ENCODE assay signal across 8 mouse cellular contexts in the genomic region with DNA sequence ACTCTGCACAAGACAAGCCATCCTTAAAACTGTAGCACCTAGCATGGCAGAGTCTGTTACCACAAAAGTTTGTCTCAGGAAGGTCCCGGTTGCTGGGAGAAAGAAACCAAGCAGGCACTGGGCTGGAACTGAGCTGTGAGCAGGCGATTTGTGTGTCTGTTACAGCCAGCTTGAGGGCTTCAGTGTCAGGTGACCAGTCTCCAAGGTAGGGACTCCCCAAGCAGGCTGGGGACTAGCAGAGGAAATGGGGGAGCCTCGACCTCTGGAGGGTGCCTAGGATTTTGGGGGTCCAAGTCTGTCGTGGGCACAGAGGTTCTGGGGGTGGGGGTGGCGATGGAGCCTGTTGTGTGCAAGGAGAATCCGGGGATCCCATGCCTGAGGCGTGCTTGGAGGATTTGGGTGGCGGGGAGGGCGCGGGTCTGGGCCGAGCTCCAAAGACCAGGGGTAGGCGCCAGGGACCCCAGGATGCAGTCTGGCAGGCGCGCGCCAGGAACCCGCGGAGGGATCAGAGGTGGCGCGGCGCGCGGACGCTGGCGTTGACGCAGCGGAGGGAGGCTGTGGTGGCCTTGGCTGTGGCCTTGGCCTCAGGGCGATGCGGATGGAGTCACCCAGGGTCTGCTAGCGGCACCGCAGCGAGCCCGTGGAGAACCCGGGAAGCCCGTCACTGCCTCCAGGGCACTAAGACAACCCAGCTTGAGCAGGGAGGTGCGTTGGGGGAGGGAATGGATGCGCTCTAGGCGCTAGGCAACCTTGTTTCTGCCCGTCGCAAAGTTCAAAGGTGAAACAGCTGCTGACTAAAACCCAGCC. TPM values are rescaled to one million over a fixed set of nuclear protein-coding genes. Genes with fewer than 3 reads are reported as not detected.
DNase-seq lines count a peak whose midpoint lies in the region; ATAC-seq and TF ChIP-seq lines count a peak whose summit lies in the region.

A gene (plus strand): TSS at position 91 of the 807 bp plus-strand sequence.

- no peak within 1 kb of the TSS for H3K27ac ChIP-seq in hindbrain, embryonic 12.5 days
- H3K27ac ChIP-seq in midbrain, embryonic 10.5 days (replicated peaks): peak within 1 kb of the TSS; percentile 84
- no peak within 1 kb of the TSS for H3K27ac ChIP-seq in small intestine, adult 2 months (ENCODE audit: insufficient read depth, low read depth, low read length)

- peak; percentile 61 for ATAC-seq in hindbrain, embryonic 12.5 days (ENCODE audit: low FRiP score)
- ATAC-seq in erythroblast, adult 5-6 weeks (replicated peaks; ENCODE audit: low FRiP score, poor library complexity, severe bottlenecking): no peak

- DNase-seq in adrenal gland, adult 18-20 months (ENCODE audit: low spot score in 2 of 2): peak; percentile 54 to 66
- peak; percentile 73 to 75 for DNase-seq in cerebellum, postnatal 14 days
- DNase-seq in frontal cortex, postnatal 36 days (ENCODE audit: low spot score in 2 of 2): peak; percentile 40 to 50
- peak in 1 of 2 experiments; percentile 26 for DNase-seq in layer of hippocampus, postnatal 14 days (ENCODE audit: low spot score in 2 of 2)
- peak; percentile 71 for DNase-seq in midbrain, embryonic 10.5 days (ENCODE audit: low spot score)

- H3K36me3 ChIP-seq in hindbrain, embryonic 12.5 days: no peaks in the 10 kb centered on the region
- H3K36me3 ChIP-seq in midbrain, embryonic 10.5 days: no peaks in the 10 kb centered on the region
- H3K36me3 ChIP-seq in small intestine, adult 2 months (ENCODE audit: control insufficient read depth, insufficient read depth, low read length): no peaks in the 10 kb centered on the region

- peak within 1 kb of the TSS; percentile 83 for H3K4me2 ChIP-seq in hindbrain, embryonic 12.5 days (replicated peaks)

- H3K9ac ChIP-seq in hindbrain, embryonic 12.5 days: peak within 1 kb of the TSS; percentile 65

- no peak for TF ChIP-seq POLR2A in small intestine, adult 2 months (IDR thresholded peaks at IDR 0.05; ENCODE audit: low read depth, low read length)

- WGBS in hindbrain, embryonic 12.5 days: 3% methylated on average over 39 of the region's 39 CpGs
- 2% methylated on average over 39 of the region's 39 CpGs for WGBS in midbrain, embryonic 10.5 days
- 5% methylated on average over 39 of the region's 39 CpGs for WGBS in small intestine, adult 2 months

- TF ChIP-seq CTCF in small intestine, adult 2 months (IDR thresholded peaks at IDR 0.05; ENCODE audit: extremely low read depth, insufficient read length, insufficient replicate concordance, low read depth, low read length): no peak

- H3K27me3 ChIP-seq in hindbrain, embryonic 12.5 days: peaks cover 20% of the 10 kb centered on the region
- H3K27me3 ChIP-seq in midbrain, embryonic 10.5 days (ENCODE audit: low read depth, poor library complexity, severe bottlenecking): peaks cover 43% of the 10 kb centered on the region
- H3K27me3 ChIP-seq in small intestine, adult 2 months (ENCODE audit: control insufficient read depth, insufficient read depth, low read length): no peaks in the 10 kb centered on the region

- H3K4me1 ChIP-seq in hindbrain, embryonic 12.5 days: peaks cover 10% of the 10 kb centered on the region
- peaks cover 12% of the 10 kb centered on the region for H3K4me1 ChIP-seq in midbrain, embryonic 10.5 days
- H3K4me1 ChIP-seq in small intestine, adult 2 months (ENCODE audit: control insufficient read depth, insufficient read depth, insufficient read length, low read length): no peaks in the 10 kb centered on the region

- no peaks in the 10 kb centered on the region for H3K9me3 ChIP-seq in hindbrain, embryonic 12.5 days (replicated peaks)
- no peaks in the 10 kb centered on the region for H3K9me3 ChIP-seq in midbrain, embryonic 10.5 days (replicated peaks)

- H3K4me3 ChIP-seq in hindbrain, embryonic 12.5 days: peak within 1 kb of the TSS; percentile 41
- peak within 1 kb of the TSS; percentile 64 for H3K4me3 ChIP-seq in midbrain, embryonic 10.5 days
- H3K4me3 ChIP-seq in small intestine, adult 2 months (ENCODE audit: low read depth, low read length): 0 out of 2 replicates have a peak within 1 kb of the TSS, but pooled peaks have one; percentile 10

RNA-seq across cellular contexts. Expression of the gene that starts here (rescaled TPM):
- total RNA-seq in adrenal gland, adult 18-20 months (2021): 1 to 10 TPM; 1.5 to 6.4 TPM
- 2.2 and 2.5 TPM in 2 replicates for polyA plus RNA-seq in hindbrain, embryonic 12.5 days (2016; fragmentation: Nextera tagmentation; extraction: Ambion mirVana)
- total RNA-seq in layer of hippocampus, postnatal 14 days (2021): 10 to 100 TPM; 11.0 to 12.2 TPM
- polyA plus RNA-seq in midbrain, embryonic 10.5 days (2016; fragmentation: Nextera tagmentation; extraction: Ambion mirVana): 1.5 and 2.2 TPM in 2 replicates
- 1.3 TPM in 1 of 2 replicates, not detected in the other for polyA plus RNA-seq in small intestine, adult 2 months (2012; rRNA removed)
- not detected in 2 replicates for total RNA-seq in erythroblast, adult 5-6 weeks (2015; ENCODE audit: low replicate concordance)
- not detected in 2 replicates for total RNA-seq in erythroblast, adult 5-6 weeks (2017; ENCODE audit: low replicate concordance)

Comparison
In these comparisons a context has a peak if more than half of its experiments do, and no peak if none do; other contexts are left out.
1. H3K4me3 ChIP-seq: peak in every context shown above with its lines; median percentile 64 in midbrain, embryonic 10.5 days; 41 in hindbrain, embryonic 12.5 days; 10 in small intestine, adult 2 months.